Mouse (Mus musculus) R1 (cell line): ENCODE data around the gene Sema3g.

ENCODE experiments used
- DNase-seq: peaks from one replicate; pipeline ENCODE4 v3.0.0-alpha.2; 2018; ENCODE audit warnings: low read depth, low spot score

Sema3g gene

GRCm38 (mm10) chr14:31195521-31195920, 22.1 kb upstream of the Sema3g start:
- DNase-seq: no peak

GRCm38 (mm10) chr14:31195968-31196367, 21.7 kb upstream of the Sema3g start:
- DNase-seq: peak; percentile 58

GRCm38 (mm10) chr14:31197547-31198516, 19.8 kb upstream of the Sema3g start:
- peak; percentile 16 for DNase-seq

DNA sequence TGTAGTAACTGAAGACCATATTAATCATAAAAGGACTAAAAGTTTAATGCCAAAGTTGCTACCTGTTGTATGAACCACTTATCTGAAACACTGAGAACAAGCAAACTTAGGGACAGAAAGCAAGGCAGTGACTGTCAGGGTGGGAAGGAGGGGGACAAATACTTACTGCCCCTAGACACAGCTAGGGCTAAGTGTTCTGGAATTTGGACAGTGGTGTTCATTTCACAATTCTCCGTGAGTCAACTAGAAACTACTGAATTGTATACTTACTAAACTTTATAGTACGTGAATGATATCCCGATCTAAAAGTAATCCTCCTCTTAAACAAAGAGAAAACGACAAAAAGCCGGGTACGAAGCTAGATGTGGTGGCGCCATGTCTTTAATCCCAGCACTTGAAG, 18.1 kb upstream of the Sema3g start:
- no peak for DNase-seq

- peak; percentile 13 for DNase-seq
Measured at GRCm38 (mm10) chr14:31200038-31200437, 17.6 kb upstream of the Sema3g start.

DNA sequence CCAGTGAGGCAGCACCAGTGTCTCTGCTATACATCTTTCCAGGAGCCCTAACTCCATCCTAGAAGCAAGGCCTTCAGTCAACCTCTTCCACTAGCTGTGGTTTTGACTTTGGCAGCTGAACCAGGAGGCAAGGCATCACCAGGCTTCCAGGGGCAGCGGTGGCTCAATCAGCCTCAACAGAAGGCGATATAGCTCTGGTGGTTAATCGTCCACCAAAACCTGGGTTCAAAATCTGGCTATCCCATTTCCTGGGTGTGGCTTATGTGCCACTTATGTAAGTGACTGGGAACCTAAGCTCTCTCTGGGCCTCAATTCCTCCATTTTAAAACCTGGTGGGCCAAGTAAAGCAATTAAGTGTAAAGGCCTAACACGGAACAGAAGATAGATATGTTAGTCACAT, 12.8 kb upstream of the Sema3g start:
- no peak for DNase-seq

- DNase-seq: peak; percentile 16
Measured at GRCm38 (mm10) chr14:31205244-31205561, 12.5 kb upstream of the Sema3g start.

DNA sequence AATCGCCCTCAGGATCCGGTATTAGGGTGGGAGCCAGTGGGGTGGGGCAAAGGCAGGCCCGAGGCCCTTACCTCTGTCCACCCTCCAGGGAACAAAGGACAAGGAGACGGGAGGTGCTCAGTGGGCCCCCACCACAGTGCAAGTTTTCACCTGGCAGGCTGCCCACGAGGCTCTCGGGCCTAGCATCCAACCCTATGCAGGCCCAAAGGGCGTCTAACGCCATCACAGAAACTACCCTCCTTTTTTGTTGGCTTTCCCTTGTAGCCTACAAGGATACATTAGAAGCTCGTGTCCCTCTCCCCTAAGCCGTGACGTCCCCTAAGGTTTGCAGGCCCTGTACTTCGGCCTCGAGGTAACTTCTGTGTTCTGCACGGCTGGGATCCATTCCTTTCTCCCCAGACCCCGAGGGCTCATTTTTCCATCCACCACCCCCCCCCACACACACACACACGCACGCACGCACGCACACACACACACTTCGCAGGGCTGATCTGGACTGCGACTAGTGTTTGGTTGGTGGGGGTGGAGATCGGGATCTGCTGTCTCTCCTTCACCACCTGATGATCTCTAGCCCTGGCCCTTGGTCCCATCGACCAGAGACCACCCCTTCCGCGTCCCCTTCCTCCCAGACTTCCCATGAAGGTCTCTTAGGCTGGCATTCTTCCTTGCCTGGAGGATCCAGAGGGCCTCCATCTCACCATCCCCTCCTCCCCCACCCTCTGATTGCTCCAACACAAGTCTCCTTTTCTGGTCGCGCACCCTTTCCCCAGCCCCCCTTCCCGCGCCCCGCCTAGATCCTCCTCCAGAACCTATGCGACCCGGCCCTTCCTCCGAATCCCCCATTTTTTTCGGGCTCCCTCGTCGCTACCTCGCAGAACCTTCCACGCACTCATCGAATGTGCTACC, 11.8 kb upstream of the Sema3g start:
- DNase-seq: peak; percentile 68

DNA sequence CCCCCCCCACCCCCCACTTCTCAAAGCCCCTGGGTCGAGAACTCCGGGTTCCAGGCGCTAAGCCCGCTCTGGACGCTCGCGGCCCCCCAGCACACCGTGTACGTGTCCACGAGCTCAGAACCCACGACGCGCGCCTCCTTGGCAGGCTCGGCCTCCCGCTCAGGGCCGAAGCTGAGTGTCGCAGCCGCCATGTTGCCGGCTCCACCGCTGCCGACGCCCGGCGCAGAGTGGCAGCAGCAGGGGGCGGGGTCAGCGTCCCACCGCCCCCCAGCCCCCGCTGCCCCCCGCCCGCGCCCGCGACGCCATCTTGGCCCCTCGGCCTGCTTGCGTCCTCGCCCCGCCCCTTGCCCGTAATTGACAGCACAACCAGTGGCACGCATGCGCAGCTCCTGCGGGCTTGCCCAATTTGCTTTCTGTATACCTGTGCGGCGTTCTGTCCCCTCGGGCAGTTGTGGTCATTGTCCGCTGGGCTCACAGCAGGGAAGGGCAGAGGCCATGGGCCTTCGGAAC, 11.1 kb upstream of the Sema3g start:
- peak; percentile 92 for DNase-seq

DNA sequence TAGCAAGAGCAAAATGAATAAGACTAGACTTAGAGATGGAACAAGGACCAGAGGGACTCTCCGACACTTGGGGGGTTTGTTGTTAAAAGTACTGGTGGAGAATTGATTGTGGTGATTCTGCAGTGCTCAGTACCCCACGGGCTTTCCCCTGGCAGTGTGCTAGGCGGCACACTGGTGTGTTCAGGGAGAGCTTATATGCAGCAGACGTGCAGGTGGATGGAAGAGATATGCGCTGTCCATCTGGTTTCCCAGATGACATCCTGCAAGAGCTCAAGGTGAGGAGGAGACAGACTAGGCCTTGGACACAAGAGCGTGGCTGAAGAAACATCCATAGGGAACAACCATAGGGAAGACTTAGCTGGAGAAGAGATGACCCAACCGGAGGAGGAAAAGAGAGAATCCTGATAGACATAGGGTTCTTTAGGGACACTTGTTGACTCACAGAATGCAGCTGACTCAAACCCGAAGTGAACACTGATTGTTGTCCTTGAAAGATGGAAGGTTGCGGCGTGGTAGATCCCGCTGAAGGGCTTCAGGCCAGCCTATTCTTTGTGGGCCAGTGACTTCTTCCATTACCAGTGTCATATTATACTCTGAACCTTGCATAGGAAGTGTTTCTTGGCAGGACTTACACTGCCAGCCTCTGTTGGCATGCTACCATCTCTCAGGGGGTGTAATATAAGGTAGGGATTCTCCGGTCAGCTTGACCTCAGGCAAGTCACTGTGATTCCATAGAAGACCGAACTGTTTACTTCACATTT, 10.4 kb upstream of the Sema3g start:
- no peak for DNase-seq

- no peak for DNase-seq
Measured at GRCm38 (mm10) chr14:31208084-31208483, 9.6 kb upstream of the Sema3g start, which contains the start of gene Tnnc1. TSS of gene Tnnc1 (plus strand) at chr14:31208312.

GRCm38 (mm10) chr14:31209133-31209557, 8.5 kb upstream of the Sema3g start:
- DNase-seq: no peak

GRCm38 (mm10) chr14:31211854-31212253, 5.8 kb upstream of the Sema3g start:
- DNase-seq: no peak

DNA sequence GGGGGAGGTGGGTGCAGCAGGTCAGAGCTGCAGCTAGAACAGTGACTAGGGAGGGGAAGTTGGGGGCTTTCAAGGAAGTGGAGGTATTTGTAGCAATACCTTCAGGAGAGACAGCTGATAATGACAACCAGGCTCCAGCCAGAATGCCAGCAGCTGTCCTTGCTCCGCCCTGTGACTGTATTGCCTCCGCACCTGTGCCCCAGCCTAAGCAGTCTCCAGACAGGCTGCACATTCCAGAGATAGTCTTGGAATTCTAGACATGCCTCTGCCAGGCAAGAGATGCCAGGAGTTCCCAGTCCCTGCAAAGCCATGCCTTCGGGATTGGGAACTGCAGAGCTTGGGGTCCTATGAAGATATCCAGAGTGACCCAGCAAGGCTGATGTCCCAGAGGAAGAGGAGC, 5.2 kb upstream of the Sema3g start:
- DNase-seq: no peak

GRCm38 (mm10) chr14:31213868-31214267, 3.8 kb upstream of the Sema3g start:
- DNase-seq: no peak

- DNase-seq: no peak
Measured at GRCm38 (mm10) chr14:31214684-31215083, 3.0 kb upstream of the Sema3g start.

- peak; percentile 73 for DNase-seq
Measured at GRCm38 (mm10) chr14:31215157-31216002, 2.3 kb upstream of the Sema3g start.

DNA sequence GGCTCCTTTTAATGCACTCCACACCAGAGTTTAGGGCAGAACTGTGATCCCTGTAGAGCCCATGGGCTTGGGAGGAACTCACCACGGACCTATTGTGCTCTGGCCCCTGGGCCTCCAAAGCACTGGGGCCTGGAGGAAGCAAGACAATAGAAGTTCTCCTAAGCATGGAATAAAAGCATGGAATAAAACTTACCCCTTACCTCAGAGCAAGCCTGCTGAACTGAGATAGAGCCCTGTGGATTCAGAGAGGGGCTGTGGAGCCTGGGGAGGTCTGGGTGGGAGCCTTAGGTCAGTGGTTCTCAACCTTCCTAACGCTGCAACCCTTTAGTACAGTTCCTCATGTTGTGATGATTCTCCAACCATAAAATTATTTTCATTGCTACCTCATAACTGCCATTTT, 814 bp upstream of the Sema3g start, which contains the start of gene Nisch:
Nisch (minus strand) TSS at position 101 of the 400 bp plus-strand sequence.
- no peak for DNase-seq

DNA sequence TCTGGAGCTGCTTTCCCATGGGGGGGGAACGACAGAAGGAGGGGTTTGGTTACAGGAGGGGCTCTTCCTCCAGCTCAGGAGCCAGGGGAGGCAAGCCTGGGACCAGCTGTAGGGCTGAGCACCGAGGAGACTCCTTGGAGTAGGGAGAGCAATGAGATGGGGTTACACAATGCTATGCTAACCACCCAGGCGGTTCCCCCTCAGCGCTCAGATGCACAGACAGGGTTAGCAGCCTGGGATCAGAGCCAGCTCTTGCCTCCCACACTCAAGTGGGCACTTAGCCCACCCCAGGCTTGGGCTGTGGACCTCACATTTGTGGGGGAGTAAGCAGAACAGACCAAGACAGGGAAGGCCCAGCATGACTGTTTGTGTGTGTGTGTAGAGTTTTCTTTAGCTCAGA, 9.3 kb downstream of the Sema3g start:
- DNase-seq: no peak

DNA sequence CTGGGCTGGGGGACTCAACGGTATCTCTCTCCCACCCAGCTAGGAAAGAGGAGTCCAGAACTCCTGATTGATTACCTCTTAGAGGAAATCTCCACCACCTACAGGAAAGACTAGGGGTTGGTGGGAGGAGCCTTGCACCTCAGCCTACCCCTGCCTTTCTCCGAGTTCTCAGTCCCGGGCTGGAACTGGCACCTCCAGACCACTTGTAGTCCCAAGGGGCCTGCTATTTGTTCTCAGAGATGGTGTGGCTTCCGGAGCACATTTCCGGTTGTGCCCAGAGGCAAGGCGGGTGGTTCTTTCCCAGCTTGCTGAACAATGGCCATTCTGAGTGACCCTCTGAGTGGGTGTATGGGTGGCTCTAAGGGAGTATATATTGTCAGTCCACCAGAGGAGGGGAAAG, 10.6 kb downstream of the Sema3g start:
- DNase-seq: peak; percentile 58
